Mouse (Mus musculus) myocyte (in vitro differentiated cells): ENCODE measurements around the gene B230118H07Rik.

Experiments
- MAX ChIP-seq: IDR thresholded peaks from one replicate; pipeline ENCODE4 v1.6.1; 2011; ENCODE audit warnings: low read depth, mild to moderate bottlenecking, control low read depth
- MYOD1 ChIP-seq, 3 experiments: IDR thresholded peaks; one replicate each; pipeline ENCODE4 v1.6.1; 2011; ENCODE audit warnings: control low read depth in 2 of 3, low read depth in 2 of 3, mild to moderate bottlenecking in 2 of 3, moderate library complexity in 1 of 3; ENCODE audit not compliant: insufficient read length in 2 of 3, control insufficient read depth in 1 of 3
- POLR2A ChIP-seq: IDR thresholded peaks from one replicate; pipeline ENCODE4 v1.6.1; 2011; ENCODE audit warnings: low read depth, mild to moderate bottlenecking, control low read depth, moderate library complexity; ENCODE audit not compliant: insufficient read length
- POLR2AphosphoS2 ChIP-seq: IDR thresholded peaks from one replicate; pipeline ENCODE4 v1.6.1; 2011; ENCODE audit warnings: low read depth, control low read depth; ENCODE audit not compliant: insufficient read length
- REST ChIP-seq: IDR thresholded peaks from one replicate; pipeline ENCODE4 v1.6.1; 2011; ENCODE audit warnings: mild to moderate bottlenecking, control low read depth, moderate library complexity; ENCODE audit not compliant: insufficient read depth, insufficient read length
- TCF12 ChIP-seq: IDR thresholded peaks from one replicate; pipeline ENCODE4 v1.6.1; 2011; ENCODE audit warnings: mild to moderate bottlenecking, control low read depth; ENCODE audit not compliant: poor library complexity, insufficient read depth, severe bottlenecking
- USF1 ChIP-seq: IDR thresholded peaks from one replicate; pipeline ENCODE4 v1.6.1; 2011; ENCODE audit warnings: low read depth, mild to moderate bottlenecking, control low read depth, moderate library complexity

DNA sequence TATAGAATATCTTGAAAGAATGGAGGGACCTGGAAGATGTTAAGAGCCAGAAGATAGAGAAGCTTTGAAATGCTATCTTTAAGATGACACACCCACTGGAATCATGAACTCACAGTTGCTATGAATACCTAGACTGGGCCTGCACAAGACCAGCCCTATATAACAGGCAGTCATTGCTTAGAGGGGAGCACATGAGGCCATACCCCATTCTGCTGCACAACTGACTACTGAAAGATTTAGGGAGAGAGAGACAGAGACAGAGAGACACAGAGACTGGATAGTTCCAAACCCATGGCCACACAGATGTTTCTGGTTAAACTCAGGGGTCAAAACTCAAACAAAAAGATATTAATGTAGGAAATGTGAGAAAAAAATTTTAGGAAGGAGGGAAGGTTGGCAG, 22.1 kb downstream of the B230118H07Rik start:
- TF ChIP-seq POLR2A: no peak
- TF ChIP-seq USF1: no peak
- TF ChIP-seq POLR2AphosphoS2: no peak
- TF ChIP-seq TCF12: no peak
- TF ChIP-seq MYOD1 (IDR thresholded peaks at IDR 0.05; ENCODE audit: control insufficient read depth in 1 of 3, insufficient read length in 2 of 3, low read depth in 2 of 3): no peak
- no peak for TF ChIP-seq REST
- no peak for TF ChIP-seq MAX
